Mouse (Mus musculus): ENCODE data around the gene Limd1. TPM values are rescaled to one million over a fixed set of nuclear protein-coding genes. Genes with fewer than 3 reads are reported as not detected.

Gene Limd1
- total and polyA plus RNA-seq, 2 experiments from 2014 or later: 42.4 to 143 TPM

DNA sequence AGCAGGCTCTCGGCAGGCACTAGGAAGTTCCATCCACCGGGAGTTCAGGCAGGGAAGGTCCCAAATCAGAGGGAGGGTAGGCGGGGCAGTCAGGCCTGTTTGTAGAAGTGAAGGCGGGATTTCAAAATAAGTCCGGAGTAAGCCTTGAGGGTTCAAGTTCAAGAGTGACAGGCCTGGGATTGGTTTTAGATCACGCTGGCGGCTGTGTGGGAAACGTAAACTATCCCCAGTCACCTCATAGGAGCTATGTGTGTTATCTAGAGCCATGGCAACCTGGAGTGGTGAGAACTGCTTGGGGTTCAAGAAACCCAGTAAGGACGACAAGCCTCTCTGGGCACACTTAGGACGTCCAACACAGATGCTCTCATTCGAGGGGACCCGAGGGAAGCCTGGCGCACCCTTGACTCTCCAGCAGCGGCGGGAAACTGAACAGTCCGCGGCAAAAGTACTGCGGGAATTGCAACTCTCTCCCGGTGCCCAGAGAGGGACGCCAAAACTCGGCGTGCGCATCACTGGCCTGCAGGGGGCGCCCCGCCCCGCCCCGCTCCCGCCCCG lies 398 bp upstream of the Limd1 start:
- H3K4me1 ChIP-seq (ENCODE audit: control insufficient read depth, insufficient read depth): peaks cover 39% of the 10 kb centered on the region
- no peaks in the 10 kb centered on the region for H3K9me3 ChIP-seq (replicated peaks; ENCODE audit: control insufficient read depth, low read length)
- H3K4me2 ChIP-seq (ENCODE audit: low read depth, low read length): peak overlapping the region; percentile 76
- ATAC-seq (ENCODE audit: insufficient read depth, low read depth) (peak; percentile 42), DNase-seq (ENCODE audit: low spot score) (no peak)
- 0 out of 2 replicates have a peak, but pooled peaks cover 10% of the 10 kb centered on the region for H3K36me3 ChIP-seq (replicated peaks; ENCODE audit: control insufficient read depth, insufficient read depth, low read length)
- peak overlapping the region; percentile 74 for H3K27ac ChIP-seq (ENCODE audit: low read depth)
- H3K27me3 ChIP-seq (ENCODE audit: control insufficient read depth, insufficient read depth, low read length): no peaks in the 10 kb centered on the region
- H3K9ac ChIP-seq (replicated peaks; ENCODE audit: low read depth, low read length): peak overlapping the region; percentile 27
- H3K4me3 ChIP-seq (ENCODE audit: low read depth, low read length): peak overlapping the region; percentile 64
- under 1% methylated on average over 29 of the region's 29 CpGs for WGBS
- peak; percentile 27 for TF ChIP-seq CTCF (IDR thresholded peaks at IDR 0.05; ENCODE audit: low read depth)
- no peak for TF ChIP-seq EP300 (IDR thresholded peaks at IDR 0.05; ENCODE audit: low read depth)

DNA sequence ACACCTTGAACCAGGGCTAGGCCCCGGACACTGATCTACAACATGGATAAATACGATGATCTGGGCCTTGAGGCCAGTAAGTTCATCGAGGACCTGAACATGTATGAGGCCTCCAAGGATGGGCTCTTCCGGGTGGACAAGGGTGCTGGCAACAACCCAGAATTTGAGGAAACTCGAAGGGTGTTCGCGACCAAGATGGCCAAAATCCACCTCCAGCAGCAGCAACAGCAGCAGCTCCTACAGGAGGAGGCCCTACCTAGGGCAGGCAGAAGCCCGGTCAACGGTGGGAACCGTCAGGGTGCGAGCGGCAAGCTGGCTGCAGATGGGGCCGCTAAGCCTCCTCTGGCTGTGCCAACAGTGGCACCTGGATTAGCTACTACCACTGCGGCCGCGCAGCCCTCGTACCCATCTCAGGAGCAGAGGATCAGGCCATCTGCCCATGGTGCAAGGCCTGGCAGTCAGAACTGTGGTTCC lies 727 bp downstream of the Limd1 start:
- peaks cover 14% of the 10 kb centered on the region; the same call in 1 of the 2 replicates for H3K36me3 ChIP-seq (replicated peaks; ENCODE audit: control insufficient read depth, insufficient read depth, low read length)
- peak overlapping the region; percentile 80 for H3K9ac ChIP-seq (replicated peaks; ENCODE audit: low read depth, low read length)
- H3K4me3 ChIP-seq (ENCODE audit: low read depth, low read length): peak overlapping the region; percentile 64
- 7% methylated on average over 17 of the region's 17 CpGs for WGBS
- ATAC-seq (ENCODE audit: insufficient read depth, low read depth) (no peak), DNase-seq (ENCODE audit: low spot score) (no peak)
- no peaks in the 10 kb centered on the region for H3K9me3 ChIP-seq (replicated peaks; ENCODE audit: control insufficient read depth, low read length)
- TF ChIP-seq CTCF (IDR thresholded peaks at IDR 0.05; ENCODE audit: low read depth) (no peak), EP300 (IDR thresholded peaks at IDR 0.05; ENCODE audit: low read depth) (no peak)
- peak overlapping the region; percentile 89 for H3K27ac ChIP-seq (ENCODE audit: low read depth)
- peak overlapping the region; percentile 98 for H3K4me2 ChIP-seq (ENCODE audit: low read depth, low read length)
- no peaks in the 10 kb centered on the region for H3K27me3 ChIP-seq (ENCODE audit: control insufficient read depth, insufficient read depth, low read length)
- H3K4me1 ChIP-seq (ENCODE audit: control insufficient read depth, insufficient read depth): peaks cover 46% of the 10 kb centered on the region

DNA sequence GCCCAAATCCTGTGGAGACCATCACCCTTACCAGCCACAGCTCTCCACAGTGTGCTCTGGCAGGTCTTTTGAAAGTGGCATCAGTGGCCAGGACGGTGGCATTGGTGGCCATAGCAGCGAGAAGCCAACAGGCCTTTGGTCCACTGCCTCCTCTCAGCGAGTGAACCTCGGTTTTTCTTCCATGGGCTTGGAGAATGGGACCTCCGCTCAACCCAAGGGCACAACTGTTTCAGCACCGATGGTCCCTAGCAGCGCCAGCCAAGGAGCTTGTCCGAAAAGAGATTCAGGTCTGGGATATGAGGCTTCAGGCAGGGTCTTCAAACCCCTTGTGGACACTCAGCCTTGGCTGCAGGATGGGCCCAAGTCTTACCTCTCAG lies 1.4 kb downstream of the Limd1 start:
- peak overlapping the region; percentile 98 for H3K4me2 ChIP-seq (ENCODE audit: low read depth, low read length)
- H3K4me1 ChIP-seq (ENCODE audit: control insufficient read depth, insufficient read depth): peaks cover 52% of the 10 kb centered on the region

DNA sequence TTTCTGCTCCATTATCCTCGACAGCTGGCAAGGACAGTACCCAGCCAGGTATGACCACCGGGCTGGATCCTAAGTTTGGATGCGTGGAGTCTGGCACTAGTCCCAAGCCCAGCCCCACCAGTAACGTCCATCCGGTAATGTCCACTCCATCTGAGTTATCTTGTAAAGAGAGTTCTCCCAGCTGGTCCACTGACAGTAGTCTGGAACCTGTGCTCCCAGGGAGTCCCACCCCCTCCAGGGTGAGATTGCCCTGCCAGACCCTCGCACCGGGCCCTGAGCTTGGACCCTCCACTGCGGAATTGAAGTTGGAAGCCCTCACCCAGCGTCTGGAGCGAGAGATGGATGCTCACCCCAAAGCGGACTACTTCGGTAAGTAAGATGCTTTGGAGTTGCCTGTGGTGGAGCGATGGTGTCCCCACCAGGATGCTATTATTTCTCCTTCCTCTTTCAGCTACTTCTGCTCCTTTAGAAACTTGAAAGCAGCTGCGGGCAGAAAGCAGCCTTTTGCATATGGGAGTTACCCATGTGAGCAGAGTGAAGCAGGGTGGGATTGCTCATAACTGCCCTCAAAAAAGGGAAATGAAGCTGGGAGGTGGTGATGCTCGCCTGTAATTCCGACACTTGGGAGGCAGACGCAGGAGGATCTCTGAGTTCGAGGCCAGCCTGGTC lies 1.9 kb downstream of the Limd1 start:
- ATAC-seq (ENCODE audit: insufficient read depth, low read depth) (no peak), DNase-seq (ENCODE audit: low spot score) (no peak)
- WGBS: 45% methylated on average over 18 of the region's 18 CpGs
- peak overlapping the region; percentile 64 for H3K4me3 ChIP-seq (ENCODE audit: low read depth, low read length)
- H3K27me3 ChIP-seq (ENCODE audit: control insufficient read depth, insufficient read depth, low read length): no peaks in the 10 kb centered on the region
- peak overlapping the region; percentile 89; the same call in 1 of the 2 replicates for H3K27ac ChIP-seq (ENCODE audit: low read depth)
- peak overlapping the region; percentile 80 for H3K9ac ChIP-seq (replicated peaks; ENCODE audit: low read depth, low read length)
- TF ChIP-seq EP300 (IDR thresholded peaks at IDR 0.05; ENCODE audit: low read depth) (no peak), CTCF (IDR thresholded peaks at IDR 0.05; ENCODE audit: low read depth) (no peak)
- peaks cover 57% of the 10 kb centered on the region for H3K4me1 ChIP-seq (ENCODE audit: control insufficient read depth, insufficient read depth)
- H3K9me3 ChIP-seq (replicated peaks; ENCODE audit: control insufficient read depth, low read length): no peaks in the 10 kb centered on the region
- H3K4me2 ChIP-seq (ENCODE audit: low read depth, low read length): peak overlapping the region; percentile 98
- H3K36me3 ChIP-seq (replicated peaks; ENCODE audit: control insufficient read depth, insufficient read depth, low read length): peaks cover 21% of the 10 kb centered on the region; the same call in 1 of the 2 replicates

More for the DNA sequence above, 1.4 kb downstream of the Limd1 start:
- peak overlapping the region; percentile 64 for H3K4me3 ChIP-seq (ENCODE audit: low read depth, low read length)
- no peaks in the 10 kb centered on the region for H3K27me3 ChIP-seq (ENCODE audit: control insufficient read depth, insufficient read depth, low read length)
- peak overlapping the region; percentile 80 for H3K9ac ChIP-seq (replicated peaks; ENCODE audit: low read depth, low read length)
- H3K9me3 ChIP-seq (replicated peaks; ENCODE audit: control insufficient read depth, low read length): no peaks in the 10 kb centered on the region
- WGBS: 68% methylated on average over 8 of the region's 8 CpGs
- DNase-seq (ENCODE audit: low spot score) (no peak), ATAC-seq (ENCODE audit: insufficient read depth, low read depth) (no peak)
- peak overlapping the region; percentile 89; the same call in 1 of the 2 replicates for H3K27ac ChIP-seq (ENCODE audit: low read depth)
- H3K36me3 ChIP-seq (replicated peaks; ENCODE audit: control insufficient read depth, insufficient read depth, low read length): peaks cover 20% of the 10 kb centered on the region; the same call in 1 of the 2 replicates
- TF ChIP-seq EP300 (IDR thresholded peaks at IDR 0.05; ENCODE audit: low read depth) (no peak), CTCF (IDR thresholded peaks at IDR 0.05; ENCODE audit: low read depth) (no peak)

DNA sequence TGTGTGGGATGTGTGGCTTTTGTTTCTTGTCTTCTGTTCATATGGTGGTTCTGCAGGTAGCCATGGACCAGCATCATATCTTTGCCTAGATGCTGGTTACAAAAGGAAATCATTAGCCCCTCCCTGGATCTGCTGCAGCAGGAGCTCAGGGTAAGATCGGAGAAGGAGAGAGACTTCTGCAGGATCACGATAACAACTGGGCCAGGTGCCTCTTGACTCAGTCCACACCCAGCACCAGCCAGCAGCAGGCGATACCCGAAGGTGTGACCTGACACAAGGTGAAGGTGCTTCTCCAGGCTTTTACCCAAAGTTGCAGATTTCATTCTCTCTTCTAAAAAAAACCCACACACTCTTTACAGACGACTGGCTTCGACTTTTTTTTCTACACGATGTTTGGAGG lies 2.6 kb downstream of the Limd1 start:
- H3K27ac ChIP-seq (ENCODE audit: low read depth): no peak overlapping the region
- H3K4me1 ChIP-seq (ENCODE audit: control insufficient read depth, insufficient read depth): peaks cover 64% of the 10 kb centered on the region
- H3K9me3 ChIP-seq (replicated peaks; ENCODE audit: control insufficient read depth, low read length): no peaks in the 10 kb centered on the region
- H3K4me3 ChIP-seq (ENCODE audit: low read depth, low read length): peak overlapping the region; percentile 64
- H3K27me3 ChIP-seq (ENCODE audit: control insufficient read depth, insufficient read depth, low read length): no peaks in the 10 kb centered on the region
- H3K36me3 ChIP-seq (replicated peaks; ENCODE audit: control insufficient read depth, insufficient read depth, low read length): peaks cover 24% of the 10 kb centered on the region; the same call in 1 of the 2 replicates
- DNase-seq (ENCODE audit: low spot score): no peak
- no peak for ATAC-seq (ENCODE audit: insufficient read depth, low read depth)
- H3K9ac ChIP-seq (replicated peaks; ENCODE audit: low read depth, low read length): peak overlapping the region; percentile 80
- peak overlapping the region; percentile 98 for H3K4me2 ChIP-seq (ENCODE audit: low read depth, low read length)
- TF ChIP-seq EP300 (IDR thresholded peaks at IDR 0.05; ENCODE audit: low read depth) (no peak), CTCF (IDR thresholded peaks at IDR 0.05; ENCODE audit: low read depth) (no peak)
- 28% methylated on average over 7 of the region's 7 CpGs for WGBS

Data from heart, postnatal 0 days (tissue).